Mouse (Mus musculus): ENCODE results near the gene Arhgef39.
A peak's percentile ranks its signal among the peaks of the same experiment; 100 is the strongest.
"Not testable (repeated sequence)": the region's sequence is repeated elsewhere in the genome, so short reads cannot be mapped to it uniquely, and the experiment has no call there.

Arhgef39 gene

DNA sequence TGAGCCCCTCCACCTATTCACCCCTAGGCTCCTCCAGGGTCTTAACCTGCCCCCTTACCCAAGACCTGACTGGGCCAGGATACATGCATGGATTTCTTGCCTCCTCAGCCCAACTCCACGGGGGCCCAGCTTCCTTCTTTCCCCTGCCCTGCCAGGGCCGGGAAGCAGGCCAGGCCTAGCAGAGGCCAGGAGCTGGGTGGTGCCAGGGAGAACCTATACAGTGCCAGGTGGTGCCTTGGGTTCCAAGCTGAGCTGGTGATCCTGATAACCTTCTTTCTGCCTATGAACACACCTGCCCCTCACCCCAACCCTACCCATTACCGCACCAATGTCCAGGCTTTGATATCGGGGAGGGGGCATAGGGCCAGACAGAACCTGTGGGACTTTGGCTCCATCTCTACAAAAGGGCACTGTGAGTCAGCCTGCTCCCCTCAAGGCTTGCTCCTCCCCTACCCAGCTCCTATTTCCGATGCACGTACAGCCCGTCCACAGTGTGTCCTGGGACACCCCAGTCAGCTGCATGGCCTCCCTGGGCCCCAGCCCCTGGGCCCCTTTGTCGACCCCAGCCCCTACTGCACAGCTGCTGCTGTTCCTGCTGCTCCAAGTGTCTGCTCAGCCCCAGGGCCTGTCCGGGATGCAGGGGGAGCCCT is 7.2 kb upstream of the Arhgef39 start, which contains the start of gene Car9:
Gene Car9 (plus strand): TSS at position 431 of the 650 bp plus-strand sequence.
- DNase-seq: no peak

DNA sequence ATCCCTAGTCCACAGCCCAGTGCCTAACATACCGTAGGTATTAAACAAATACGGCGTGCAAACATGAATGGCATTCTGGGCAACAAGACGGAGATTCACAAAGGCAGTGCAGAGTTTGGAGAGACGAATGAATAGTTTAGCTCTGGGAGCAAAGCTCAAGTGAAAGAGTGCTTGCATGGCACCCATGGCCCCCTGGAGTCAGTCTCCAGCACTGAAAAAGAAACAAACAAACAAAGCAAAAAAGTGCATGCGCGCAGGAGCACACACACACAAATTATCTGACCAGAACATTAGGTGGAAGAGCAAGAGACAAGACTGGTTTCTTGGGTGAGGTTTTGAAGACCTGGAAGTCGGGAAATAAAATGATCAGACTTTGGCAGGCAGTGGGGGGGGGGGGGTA is 6.6 kb upstream of the Arhgef39 start:
- DNase-seq: no peak

DNA sequence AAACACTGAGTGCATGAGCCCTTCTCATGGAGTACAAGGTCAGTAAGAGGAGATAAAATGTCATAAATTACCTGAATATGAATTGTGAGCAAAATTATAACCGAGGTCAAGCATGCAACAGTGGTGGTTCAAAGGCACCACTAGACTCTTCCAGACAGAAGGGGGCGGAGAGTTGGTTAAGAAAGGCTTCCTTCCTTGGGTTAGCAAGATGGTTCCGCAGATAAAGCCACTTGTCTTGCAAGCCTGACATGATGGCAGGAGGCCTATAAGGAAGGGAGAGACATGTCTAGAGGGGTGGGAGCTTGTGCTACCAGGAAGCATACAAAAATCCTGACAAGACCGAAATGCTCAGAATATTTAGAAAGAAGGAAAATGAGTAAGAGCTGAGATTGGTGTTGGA is 4.8 kb upstream of the Arhgef39 start:
- DNase-seq: no peak

DNA sequence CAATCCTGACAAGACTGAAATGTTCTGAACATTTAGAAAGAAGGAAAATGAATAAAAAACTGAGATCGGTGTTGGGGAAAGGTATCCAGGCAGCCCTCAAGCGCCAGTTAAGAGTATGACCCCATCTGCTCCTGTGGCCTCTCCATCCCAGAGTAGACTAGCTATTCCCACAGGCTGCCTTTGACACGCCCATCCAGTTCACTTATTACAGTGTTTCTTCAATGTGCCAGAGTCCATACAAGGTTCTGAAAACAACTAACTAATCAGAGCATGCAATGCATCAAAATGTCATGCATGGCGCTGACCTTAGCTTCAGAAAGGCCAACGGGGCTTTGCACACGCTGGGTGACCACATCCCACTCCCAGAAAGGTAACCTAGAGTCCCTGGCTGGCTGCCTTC is 4.0 kb upstream of the Arhgef39 start:
- no peak for DNase-seq

DNA sequence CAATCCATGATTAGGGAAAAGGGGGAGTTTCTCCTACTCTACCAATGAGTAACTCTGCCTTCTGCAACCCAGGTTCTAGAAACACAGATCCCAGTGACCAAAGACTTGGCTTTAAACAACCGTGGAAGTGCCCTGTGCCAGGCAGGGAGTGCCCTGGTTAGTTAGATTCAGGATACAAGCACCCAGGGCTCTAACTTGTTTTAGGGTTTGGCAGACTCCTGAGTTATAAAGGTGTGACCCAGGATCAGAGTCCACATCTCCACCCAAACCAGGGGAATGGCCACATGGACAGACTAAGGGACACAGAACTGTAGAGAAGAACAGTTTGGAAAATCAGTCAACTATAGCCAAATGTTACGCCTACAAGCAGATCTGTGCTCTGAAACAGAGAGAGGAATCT is 3.5 kb upstream of the Arhgef39 start:
- DNase-seq: no peak

DNA sequence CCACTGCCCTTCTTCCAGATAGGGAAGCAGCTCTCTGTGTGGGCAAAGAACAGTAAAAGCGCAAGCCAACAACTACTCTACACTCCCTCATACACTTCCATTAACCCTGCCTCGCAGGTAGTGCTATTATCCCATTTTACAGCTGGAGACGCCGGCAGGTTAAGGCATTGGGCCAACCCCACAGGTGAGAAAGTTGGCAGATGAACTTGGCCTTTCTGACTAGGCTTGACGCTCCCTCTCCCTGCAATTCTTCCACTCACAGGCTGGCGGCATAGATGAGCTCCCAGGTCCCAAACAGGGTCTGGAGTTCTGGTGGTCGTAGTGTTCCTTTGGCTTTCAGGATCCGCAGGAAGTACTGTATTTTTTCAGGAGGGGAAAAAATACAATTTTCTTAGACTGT is 512 bp downstream of the Arhgef39 start:
- peak; percentile 13 for DNase-seq

DNA sequence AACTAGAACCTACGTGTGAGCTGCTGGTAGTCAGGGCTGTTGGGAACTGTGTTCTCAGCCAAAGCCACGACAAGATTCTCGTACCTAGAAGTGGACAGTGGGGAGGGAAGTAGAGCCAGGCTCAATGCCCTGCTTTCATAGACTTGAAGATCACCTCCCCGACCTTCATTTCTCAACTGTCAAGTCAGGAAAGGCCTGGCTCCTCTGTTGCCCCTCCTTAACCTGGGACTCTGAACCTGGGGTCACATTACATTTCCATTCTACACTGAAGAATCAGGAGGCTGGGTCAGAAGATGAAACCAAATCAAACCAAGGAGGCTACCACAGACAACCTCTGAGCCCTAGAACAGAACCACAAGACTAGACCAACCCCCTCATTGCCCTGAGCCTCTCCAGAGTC is 1.5 kb downstream of the Arhgef39 start:
- no peak for DNase-seq

DNA sequence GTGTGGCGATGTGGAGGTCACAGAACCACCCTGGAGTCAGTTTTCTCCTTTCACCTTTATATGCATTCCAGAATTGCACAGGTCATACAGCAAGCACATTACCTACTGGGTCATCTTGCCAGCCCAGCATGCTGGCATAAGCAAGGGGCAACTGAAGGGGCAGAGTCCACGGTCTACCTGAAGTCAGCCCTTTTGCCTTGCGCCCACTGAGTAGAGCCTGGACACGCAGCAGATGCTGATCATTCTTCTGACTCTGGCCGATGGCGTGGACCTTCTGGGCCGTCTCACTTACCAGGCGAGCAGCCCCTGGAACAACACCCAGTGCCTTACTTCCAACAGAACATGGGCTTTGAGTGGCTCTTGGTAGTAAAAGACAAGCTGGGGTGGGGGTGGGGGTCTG is 2.1 kb downstream of the Arhgef39 start:
- DNase-seq: no peak

DNA sequence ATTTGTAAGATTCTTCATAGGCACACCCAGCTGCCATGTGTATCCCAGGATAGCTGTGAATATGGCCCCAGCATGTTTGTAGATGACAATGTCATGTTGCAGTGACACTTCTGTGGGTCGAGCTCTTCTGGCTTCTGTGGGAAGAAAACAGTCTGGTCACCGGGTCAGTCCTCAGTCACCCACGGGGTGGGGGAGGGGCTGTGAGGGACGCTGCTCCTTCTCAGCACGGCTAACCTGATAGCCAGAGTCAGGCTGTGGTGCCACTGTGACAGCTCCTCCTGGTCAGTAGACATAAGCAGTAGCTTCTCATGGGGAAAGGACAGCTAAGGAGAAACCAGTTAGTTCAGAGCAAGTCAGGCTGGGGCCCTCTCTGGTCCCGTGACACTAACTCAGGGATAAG is 2.9 kb downstream of the Arhgef39 start:
- DNase-seq: no peak

DNA sequence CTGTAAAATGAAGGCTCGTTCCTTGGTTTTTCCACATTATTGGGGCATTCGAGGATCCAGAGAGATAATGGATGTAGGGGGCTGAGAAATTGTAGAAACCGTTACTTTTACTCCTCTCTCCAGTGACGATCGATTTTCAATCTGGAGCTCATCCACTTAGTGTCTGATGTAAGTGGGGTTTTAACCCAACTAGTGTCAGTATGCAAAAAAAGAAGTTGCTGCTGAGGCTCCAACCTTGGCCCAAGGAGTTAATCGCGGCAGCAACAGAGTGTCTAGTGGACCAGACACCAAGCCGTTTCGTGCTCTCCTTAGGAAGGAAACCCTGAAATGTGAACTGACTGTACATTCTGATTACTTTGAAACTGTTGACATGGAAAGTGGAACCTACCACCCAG is 5.7 kb downstream of the Arhgef39 start:
- DNase-seq: no peak

DNA sequence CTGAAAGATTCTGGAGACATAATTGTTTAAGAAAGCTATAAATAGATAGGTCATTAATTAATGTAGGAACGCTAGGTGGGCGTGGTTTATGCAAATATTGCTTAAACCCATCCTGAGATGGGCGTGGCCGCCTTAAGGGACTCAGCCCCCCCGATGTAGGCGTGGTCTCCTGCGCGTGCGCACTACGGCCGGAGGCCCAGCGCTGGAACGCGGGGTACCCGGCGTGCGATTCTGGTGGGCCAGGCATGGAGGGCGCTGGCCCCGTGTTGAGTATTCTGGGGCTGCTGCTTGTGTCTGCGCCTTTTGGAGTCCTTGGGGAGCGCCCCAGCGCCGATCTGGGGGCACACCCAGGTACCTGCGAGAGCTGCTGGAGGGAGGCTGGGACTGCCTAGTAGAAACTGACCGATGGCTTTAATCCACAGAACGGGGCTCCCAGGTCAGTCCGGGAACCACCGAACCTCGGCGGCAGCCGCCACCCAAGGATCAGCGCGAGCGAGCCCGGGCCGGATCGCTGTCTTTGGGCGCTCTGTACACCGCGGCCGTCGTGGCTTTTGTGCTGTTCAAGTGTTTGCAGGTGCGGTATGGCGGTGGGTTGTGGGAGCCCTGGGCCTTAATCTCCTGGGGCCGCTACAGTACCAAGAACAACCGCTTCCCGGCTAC is 6.2 kb downstream of the Arhgef39 start:
- DNase-seq: peak; percentile 98

DNA sequence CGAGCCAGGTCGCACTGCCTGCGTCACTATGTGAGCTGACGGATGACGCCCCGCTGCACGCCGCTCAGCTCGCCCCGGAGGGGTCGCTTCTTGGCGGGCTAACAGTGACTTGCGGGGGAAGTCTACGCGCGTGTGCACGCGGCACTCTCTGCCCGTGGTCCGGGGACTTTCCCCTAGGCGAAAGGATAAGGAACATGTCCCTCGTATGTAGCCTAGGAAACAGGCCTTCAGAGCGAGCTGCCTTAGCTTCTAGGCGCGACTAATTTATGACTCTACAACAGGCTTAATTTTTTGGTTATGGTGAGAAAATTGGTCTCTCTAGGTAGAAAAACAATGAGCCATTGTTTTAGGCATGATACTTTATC is 6.7 kb downstream of the Arhgef39 start, which contains the start of gene Ccdc107:
Gene Ccdc107 (plus strand): TSS at position 80 of the 365 bp plus-strand sequence.
- peak; percentile 85 for DNase-seq

DNA sequence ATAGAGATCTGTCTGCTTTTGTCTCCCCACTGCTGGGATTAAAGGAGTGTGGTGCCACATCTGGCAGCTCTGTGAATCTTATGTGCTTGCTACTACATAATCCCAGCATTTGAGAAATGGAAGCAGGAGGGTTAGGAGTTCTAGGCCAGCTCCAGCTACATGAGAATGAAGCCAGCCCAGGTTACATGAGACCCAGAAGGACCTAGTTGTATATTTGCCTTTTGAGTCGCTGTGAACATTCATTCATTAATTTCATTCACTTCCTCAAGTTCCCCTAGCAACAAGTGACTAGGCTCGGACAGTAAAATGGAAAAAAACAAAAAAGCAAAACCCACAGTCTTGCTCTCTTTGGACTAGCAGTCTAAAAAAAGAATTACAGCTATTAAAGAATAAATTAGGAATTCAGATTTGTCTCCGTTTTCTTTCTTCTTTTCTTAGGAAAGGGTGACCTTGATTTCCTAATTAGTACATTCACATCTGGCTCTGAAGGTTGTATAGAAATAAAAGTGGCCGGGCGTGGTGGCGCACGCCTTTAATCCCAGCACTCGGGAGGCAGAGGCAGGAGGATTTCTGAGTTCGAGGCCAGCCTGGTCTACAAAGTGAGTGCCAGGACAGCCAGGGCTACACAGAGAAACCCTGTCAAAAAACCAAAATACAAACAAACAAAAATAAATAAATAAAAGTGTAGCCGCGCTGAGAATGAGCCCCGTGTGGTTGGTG is 7.2 kb downstream of the Arhgef39 start:
- DNase-seq: no peak

DNA sequence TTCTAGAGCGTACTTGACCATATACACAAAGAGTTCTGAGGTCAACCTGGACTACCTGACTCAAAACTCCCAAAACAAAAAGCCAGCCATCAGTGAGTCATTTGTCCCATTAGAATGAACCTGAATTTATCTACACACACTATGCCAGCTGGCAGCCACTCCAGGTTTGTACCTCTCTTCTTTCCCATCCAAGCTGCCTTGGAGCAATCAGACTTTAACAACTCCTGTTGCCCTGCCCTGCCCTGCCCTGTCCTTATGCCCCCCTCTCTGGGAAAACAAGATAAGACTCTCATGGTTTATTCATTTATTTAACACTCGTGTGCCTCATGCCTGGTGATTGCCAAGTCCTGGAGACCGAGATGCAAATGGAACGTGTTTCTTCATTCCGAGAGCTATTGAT is 8.7 kb downstream of the Arhgef39 start:
- no peak for DNase-seq

DNA sequence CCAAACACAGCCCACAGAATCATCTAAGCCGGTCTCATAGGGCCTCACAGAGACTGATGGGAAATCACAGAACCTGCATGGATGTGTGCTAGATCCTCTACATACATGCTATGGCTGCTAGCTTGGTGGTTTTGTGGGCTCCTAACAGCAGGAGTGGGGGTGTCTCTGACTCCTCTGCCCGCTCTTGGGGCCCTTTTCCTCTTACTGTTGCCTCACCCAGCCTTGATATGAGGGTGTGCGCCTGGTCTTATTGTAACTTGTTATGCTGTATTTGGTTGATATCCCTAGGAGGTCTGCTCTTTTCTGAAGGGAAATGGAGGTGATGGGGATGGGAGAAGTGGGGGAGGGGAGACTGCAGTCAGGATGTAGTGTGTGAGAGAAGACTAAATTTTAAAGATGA is 9.9 kb downstream of the Arhgef39 start:
- no peak for DNase-seq

DNA sequence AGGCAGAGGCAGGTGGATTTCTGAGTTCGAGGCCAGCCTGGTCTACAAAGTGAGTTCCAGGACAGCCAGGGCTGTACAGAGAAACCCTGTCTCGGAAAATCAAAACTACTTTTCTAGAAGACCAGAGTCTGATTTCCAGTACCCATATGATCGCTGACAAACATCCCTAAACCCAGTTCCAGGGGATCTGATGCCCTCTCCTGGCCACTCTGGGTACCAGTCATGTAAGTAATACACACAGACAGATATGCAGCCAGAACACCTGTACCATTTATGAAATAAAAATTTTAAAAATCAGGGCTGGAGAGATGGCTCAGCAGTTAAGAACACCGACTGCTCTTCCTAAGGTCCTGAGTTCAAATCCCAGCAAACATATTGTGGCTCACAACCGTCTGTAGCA is 13.8 kb downstream of the Arhgef39 start:
- DNase-seq: not testable (repeated sequence)

DNA sequence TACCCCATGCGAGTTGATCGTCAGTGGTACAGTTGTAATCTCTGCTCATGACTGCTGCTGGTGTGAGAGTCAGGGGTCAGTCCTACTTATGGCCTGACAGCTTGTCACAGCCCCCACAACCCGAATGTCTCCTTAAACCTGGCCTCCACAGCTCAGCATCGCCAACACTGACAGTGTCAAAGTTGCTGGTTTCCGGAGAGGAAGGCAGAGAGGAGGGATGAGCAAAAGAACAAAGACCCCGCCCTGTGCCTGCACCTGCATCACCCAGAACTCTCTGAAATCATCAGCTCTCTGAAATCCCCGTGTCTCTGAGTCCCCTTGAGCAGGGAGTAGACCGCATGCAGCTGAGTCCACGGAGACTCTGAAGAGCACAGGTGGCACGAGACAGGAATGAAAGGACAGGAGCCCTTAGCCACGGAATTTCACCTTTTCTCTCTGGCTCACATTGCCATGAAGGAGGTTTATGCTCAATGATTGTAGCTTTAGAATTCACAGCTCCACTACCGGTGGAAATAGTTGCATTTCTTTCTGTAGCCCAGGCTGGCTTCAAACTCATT is 15.9 kb downstream of the Arhgef39 start, which contains the start of gene Sit1:
Gene Sit1 (minus strand): TSS at position 200 of the 557 bp plus-strand sequence.
- DNase-seq: no peak

DNA sequence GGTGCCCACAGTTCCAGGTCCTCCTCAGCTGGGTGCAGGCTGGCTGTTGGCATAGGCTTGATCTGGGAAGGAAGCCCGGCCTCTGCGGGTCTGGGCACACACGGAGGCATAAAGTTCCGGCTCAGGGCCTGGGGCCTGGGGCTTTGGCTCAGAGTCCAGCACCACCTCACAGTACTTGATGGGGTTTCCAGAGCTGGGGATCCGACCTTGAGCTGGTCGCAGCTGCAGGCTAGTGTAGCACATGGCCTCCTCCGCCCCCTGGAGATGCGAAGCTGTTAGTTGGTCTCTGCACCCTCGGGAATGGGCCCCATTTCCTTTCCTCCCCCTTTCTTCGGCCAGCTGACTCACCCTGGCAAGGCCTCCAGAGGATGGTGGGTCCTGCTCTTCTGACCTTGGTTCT is 16.9 kb downstream of the Arhgef39 start:
- DNase-seq: no peak

DNA sequence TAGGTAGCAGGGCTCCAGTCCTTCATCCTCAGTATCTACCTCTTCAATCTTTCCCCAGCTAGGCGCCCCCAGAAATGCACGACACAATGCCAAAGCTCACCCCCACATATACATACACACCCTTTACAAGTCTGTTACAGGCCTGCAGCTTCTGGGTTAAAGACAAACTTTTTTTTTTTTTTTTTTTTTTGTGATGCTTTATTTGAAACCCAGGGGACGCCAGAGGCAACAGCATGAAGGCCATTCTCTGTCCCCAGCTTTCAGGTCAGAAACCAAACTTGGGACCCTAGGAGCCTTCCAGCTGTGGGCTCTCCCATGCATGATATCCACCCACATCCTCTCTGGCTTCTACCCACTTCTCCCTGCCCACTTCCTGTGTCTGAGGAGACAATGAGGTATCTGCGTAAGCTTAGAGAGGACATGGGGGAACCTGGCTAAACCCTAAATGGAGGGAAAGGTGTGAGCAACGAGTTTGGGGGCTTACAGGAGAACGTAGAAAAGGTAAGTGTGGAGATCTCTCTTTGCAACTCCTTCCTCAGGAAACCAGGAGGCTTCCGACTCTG is 17.5 kb downstream of the Arhgef39 start:
- no peak for DNase-seq

DNA sequence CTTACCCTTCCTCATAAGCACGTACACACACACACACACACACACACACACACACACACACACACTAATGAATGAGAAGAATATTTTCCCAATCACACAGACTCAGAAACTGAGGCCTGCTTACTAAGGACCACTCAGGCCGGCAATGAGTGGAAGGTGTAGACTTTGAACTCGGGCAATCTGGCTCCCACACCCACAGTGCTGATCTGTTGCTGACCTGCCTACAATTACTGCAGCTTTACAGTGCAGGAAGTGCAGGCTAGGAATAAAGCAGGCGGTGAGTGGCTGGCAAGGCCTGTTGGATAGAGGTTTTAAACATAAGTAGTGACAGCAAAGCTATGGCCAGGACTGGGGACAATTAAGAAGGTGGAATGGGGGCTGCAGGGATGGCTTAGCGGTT is 18.5 kb downstream of the Arhgef39 start:
- DNase-seq: no peak

DNA sequence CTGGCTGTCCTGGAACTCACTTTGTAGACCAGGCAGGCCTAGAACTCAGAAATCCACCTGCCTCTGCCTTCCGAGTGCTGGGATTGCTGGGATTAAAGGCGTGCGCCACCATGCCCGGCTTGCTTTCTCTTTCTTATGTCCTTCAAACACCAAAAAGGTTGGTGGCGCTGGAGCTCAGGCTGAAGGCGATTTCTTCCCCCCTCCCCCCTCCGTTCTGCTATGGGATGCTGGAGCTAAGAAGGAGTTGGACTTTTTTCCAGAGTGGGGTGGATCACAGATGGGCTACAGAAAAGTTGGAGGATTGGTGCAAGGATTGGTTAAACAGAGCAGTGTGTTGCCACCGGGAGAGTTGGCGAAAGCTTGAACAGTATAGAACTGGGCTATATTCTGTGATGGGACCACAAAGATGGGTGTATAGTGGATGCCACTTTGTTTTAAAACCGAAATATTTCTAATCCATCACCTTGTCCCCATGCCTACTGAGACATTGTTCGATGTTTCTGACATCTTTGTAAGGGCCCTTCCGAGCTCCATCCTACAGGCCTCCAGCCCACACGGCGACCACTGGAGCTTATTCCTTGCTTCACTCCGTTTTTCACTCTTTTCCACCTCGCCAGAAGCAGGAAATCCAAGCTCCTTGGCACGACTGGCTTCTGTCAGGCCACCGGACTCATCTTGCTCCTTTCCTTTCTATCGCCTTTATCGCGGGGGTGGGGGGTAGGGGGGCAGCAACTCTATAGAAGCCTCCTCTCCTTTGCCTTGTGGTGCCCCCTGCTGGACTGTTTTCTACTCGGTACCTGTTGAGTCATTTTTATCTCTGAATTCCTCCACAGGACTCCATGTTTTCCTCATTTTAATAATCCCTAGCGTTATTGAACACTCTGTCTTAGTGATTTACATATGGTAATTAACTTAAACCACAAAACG is 20.3 kb downstream of the Arhgef39 start:
- peak; percentile 79 for DNase-seq

DNA sequence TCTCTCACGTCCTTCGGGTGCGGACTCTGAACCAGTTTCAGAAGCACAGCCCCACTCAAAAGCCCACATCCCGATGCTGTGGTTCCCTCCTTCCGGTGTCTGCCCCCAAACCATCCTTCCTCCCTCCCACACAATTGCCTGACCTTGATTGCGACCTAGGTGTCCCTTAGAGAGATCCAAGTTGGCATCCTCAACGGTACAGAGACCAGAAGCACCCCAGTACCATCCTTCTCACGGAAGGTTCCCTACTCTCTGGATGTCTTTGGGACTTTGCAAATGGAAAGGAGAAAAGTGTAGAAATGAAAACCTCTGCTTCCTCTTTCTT is 21.0 kb downstream of the Arhgef39 start:
- no peak for DNase-seq
